Mouse (Mus musculus): ENCODE results near the gene Adprm. TPM values are rescaled to one million over a fixed set of nuclear protein-coding genes. Genes with fewer than 3 reads are reported as not detected.
"Not testable (repeated sequence)": the region's sequence is repeated elsewhere in the genome, so short reads cannot be mapped to it uniquely, and the experiment has no call there.

The Adprm gene
- total RNA-seq (2015; ENCODE audit: low replicate concordance) (9.6 and 13.2 TPM in 2 replicates), total RNA-seq (2017; ENCODE audit: low replicate concordance) (8.3 and 8.5 TPM in 2 replicates)

DNA sequence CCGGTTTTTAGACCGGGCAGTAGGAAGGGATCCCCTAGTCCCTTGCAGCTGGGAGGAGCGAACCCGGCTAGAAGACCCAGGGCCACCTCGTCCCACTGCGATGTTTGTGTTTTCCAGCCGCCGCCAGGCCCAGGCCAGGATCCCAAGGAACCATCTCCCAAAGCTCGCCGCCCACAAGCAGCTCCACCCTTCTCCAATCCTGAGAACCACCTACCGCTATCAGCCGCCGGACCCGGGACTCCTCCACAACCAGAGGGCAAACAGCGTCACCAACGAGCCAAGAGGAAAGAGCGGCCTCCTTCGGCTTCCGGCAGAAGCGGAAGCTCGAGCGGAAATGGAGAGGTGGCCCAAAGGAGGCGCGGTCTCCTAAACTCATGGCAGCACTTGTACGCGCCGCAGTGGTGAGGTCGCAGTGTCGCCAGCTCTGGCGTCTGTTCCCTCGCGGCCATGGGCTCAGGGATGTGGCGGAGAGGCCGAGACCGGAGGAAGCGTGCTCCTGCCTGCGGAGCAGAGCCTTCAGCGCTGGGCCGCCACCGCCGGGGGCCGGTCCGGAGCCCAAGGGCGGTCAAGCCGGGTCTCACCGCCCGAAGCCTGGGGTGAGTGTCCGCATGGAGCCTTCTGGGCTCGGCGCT is at the start of gene Adprm, which contains the start of gene Sco1:
Gene Adprm, minus strand, starts transcription at position 274 of the 632 bp plus-strand sequence.
Gene Sco1, plus strand, starts transcription at position 350 of the 632 bp plus-strand sequence.
- peak; percentile 99 for ATAC-seq (replicated peaks; ENCODE audit: low FRiP score, poor library complexity, severe bottlenecking)

DNA sequence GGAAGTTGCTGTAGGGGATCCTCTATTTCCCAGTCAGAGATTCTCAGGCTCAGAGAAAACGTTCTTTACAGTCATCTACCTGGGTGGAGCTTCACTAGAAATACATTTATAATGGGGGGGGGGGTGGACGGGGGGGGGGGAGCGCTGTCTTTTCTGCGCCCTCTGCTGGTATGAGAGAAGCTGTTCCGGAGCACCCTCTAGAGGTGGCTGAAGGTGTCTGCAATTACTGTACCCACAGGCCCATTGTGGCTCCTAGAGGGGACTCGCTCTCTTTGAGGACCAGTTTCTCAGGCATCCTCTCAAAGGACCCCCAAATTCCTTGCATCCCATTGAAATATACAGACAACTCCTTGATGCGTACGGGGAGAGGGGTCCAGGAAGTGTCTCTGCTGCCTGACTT is 49.3 kb upstream of the Adprm start:
- no peak for ATAC-seq (replicated peaks; ENCODE audit: low FRiP score, poor library complexity, severe bottlenecking)

DNA sequence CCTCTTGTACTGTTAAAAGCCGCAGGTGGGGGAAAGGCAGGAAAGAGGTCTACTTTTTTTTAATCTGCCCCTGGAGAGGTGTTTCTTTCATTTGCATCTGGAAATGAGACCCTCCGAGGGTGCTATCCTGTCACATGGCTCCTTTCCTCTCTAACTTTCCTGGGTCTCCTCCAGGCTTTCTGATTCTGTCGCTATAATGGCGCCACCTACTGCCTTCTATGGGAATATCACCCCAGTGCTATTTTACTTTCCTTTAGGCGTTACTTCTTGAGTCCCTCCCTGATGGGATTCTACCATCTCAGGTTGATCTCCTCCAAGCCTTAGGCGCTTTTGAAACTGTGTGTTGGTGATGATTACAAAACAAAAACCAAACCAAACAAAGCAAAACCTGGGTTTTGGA is 47.8 kb upstream of the Adprm start:
- ATAC-seq (replicated peaks; ENCODE audit: low FRiP score, poor library complexity, severe bottlenecking): peak; percentile 60; the same call in 1 of the 2 replicates

DNA sequence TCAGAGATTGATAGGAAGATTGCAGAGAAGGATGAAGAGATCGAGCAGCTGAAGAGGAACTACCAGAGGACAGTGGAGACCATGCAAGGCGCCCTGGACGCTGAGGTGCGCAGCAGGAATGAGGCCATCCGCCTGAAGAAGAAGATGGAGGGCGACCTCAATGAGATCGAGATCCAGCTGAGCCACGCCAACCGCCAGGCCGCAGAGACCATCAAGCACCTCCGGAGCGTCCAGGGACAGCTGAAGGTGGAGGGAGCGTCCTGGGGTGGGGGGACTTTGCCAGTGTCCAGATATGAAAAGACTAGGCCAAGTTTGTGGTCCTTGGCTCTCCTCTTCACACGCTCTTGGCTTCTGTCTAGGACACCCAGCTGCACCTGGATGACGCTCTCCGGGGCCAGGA is 46.8 kb upstream of the Adprm start:
- ATAC-seq (replicated peaks; ENCODE audit: low FRiP score, poor library complexity, severe bottlenecking): no peak

DNA sequence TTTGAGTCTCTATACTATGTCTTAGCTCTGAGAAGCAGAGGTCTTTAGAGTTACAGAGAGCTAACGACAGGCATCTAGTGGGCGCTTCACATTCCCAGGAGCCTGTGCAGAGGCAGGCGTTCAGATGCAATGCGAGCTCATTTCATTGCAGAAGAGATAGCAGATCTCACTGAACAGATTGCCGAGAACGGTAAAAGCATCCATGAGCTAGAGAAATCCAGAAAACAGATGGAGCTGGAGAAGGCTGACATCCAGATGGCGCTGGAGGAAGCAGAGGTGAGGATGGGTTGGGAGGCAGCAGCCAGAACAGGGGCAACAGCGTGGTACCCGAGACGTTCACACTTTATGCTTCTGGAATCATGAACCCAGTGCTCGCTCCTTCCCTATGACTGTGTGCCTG is 46.0 kb upstream of the Adprm start:
- no peak for ATAC-seq (replicated peaks; ENCODE audit: low FRiP score, poor library complexity, severe bottlenecking)

DNA sequence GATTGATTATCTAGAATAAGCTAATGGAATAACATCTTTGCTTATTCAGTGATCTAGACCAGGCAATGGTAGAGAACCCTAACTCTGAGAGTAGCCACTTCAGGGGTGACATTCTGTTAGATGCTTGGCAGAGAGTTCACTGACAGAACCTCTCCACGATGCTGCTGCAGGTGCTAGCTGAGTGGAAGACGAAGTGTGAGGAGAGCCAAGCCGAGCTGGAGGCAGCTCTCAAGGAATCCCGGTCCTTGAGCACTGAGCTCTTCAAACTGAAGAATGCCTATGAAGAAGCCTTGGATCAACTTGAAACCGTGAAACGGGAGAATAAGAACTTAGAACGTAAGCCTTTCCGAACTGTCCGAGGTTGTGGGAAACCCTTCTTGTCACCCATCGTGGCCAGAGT is 45.3 kb upstream of the Adprm start:
- ATAC-seq (replicated peaks; ENCODE audit: low FRiP score, poor library complexity, severe bottlenecking): no peak

DNA sequence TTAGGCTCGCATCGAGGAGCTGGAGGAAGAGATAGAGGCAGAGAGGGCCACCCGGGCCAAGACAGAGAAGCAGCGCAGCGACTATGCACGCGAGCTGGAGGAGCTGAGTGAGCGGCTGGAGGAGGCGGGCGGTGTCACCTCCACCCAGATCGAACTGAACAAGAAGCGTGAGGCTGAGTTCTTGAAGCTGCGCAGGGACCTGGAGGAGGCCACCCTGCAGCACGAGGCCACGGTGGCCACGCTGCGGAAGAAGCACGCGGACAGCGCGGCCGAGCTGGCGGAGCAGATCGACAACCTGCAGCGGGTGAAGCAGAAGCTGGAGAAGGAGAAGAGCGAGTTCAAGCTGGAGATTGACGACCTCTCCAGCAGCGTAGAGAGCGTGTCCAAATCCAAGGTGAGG is 42.1 kb upstream of the Adprm start:
- no peak for ATAC-seq (replicated peaks; ENCODE audit: low FRiP score, poor library complexity, severe bottlenecking)

DNA sequence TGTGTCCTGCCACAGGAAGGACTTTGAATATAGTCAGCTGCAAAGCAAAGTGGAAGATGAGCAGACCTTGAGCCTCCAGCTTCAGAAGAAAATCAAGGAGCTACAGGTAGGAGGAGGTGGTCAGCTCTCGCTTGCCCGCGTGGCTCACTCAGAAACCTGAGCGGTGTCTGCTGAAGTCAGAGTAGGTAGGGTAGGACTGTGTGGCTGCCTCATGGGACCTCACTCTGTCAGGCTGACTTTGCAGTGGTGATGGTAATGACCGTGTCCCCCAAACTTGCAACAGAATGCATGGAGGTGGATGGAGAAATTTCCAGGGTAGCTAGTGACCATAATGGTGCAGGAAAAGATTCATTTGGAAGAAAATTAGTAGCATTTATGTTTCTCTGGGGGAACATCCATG is 41.3 kb upstream of the Adprm start:
- no peak for ATAC-seq (replicated peaks; ENCODE audit: low FRiP score, poor library complexity, severe bottlenecking)

DNA sequence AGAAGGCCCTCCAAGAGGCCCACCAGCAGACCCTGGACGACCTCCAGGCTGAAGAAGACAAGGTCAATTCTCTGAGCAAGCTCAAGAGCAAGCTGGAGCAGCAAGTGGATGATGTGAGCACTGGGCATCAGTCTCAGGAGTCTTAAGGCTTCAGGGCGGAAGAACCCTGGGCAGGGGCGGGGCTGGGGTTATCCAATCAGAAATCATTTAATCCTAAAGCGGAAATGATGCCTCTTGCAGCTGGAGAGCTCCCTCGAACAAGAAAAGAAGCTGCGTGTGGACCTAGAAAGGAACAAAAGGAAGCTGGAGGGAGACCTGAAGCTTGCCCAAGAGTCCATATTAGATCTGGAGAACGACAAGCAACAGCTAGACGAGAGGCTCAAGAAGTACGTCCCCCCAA is 40.8 kb upstream of the Adprm start:
- ATAC-seq (replicated peaks; ENCODE audit: low FRiP score, poor library complexity, severe bottlenecking): no peak

DNA sequence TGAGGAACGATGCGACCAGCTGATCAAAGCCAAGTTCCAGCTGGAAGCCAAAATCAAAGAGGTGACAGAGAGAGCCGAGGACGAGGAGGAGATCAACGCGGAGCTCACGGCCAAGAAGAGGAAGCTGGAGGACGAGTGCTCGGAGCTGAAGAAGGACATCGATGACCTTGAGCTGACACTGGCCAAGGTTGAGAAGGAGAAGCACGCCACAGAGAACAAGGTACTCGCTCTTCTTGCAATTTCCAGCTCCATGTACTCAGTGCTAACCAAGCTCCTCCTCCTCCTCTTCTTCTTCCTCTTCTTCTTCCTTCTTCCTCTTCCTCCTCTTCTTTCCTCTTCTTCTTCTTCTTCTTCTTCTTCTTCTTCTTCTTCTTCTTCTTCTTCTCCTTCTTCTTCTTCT is 40.0 kb upstream of the Adprm start:
- ATAC-seq (replicated peaks; ENCODE audit: low FRiP score, poor library complexity, severe bottlenecking): not testable (repeated sequence)

DNA sequence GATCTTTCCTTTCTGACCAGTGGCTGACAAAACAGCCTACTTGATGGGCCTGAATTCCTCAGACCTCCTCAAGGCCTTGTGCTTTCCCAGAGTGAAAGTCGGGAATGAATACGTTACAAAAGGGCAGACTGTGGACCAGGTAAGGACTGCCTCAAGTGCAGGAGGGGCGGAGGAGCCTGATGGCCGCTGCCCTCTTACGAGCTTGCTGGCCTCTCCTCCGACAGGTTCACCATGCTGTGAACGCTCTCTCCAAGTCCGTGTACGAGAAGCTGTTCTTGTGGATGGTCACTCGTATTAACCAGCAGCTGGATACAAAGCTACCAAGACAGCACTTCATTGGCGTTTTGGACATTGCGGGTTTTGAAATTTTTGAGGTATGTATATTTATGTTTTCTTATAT is 34.8 kb upstream of the Adprm start:
- no peak for ATAC-seq (replicated peaks; ENCODE audit: low FRiP score, poor library complexity, severe bottlenecking)

DNA sequence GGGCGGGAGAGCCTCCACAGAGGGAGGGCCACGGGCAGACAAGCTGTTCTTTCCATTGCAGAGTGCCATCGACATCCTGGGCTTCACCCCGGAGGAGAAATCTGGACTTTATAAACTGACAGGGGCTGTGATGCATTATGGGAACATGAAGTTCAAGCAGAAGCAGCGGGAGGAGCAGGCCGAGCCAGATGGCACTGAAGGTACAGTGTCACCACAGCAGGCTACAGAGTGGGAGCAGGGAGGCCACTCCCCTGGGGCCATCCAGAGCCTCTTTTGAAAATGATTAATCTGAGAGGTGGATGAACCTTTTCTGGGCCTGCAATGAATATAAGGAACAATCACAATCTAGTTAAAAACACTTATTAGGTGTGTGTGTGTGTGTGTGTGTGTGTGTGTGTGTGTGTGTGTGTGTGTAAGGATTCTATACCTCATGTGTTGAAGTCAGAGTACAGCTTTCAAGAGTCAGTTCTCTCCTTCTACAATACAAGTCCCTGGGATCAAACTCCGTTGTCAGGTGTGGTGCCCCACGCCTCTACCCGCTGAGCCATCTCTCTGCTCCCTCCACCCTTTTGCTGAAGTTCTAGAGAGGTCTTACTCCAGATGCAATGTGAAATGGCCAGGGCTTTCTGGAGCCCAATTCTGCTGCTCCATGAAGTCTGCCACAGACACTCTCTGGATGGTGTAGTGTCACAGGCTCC is 34.2 kb upstream of the Adprm start:
- no peak for ATAC-seq (replicated peaks; ENCODE audit: low FRiP score, poor library complexity, severe bottlenecking)

DNA sequence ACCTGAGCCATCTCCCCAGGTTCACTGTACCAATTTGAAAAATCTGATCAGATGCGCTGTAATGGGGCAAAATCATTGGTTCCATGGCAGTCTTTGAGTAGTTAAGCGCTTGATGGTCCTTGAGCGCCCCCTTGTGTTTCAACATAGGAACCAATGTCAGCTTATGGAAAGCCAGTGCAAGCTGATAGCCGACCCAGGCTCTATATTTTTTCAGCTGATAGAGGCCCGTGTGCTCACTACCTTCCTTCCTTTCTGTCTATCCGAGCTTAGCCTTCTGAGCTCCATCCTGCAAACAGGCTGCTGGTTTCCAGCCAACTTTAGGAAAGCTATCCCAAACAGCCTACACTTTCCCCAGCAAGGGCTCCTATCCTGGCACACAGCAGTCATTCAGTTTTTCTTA is 33.1 kb upstream of the Adprm start:
- ATAC-seq (replicated peaks; ENCODE audit: low FRiP score, poor library complexity, severe bottlenecking): peak; percentile 70

DNA sequence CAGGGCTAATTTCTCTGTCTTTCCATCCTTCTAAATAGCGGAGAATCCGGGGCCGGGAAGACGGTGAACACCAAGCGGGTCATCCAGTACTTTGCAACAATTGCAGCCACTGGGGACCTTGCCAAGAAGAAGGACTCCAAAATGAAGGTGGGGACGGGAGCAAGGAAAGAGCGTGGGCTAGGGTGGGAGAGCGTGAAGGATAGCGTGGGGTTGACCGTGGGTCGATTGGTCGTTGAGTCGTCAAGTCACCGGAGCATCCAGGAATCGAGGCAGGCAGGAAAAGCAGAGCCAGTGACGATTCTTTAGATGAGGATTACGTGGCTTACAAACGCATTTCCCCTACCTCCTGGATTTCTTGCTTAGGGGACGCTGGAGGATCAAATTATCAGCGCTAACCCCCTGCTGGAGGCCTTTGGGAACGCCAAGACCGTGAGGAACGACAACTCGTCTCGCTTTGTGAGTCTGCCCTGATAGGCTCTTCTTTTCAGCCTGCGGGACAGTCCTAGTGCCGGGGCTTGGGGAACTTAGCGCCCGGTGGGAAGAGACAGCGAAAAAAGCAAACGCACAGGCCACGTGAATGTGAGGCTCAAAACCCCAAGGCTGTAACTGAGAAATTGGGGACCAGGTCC is 31.4 kb upstream of the Adprm start:
- ATAC-seq (replicated peaks; ENCODE audit: low FRiP score, poor library complexity, severe bottlenecking): no peak

DNA sequence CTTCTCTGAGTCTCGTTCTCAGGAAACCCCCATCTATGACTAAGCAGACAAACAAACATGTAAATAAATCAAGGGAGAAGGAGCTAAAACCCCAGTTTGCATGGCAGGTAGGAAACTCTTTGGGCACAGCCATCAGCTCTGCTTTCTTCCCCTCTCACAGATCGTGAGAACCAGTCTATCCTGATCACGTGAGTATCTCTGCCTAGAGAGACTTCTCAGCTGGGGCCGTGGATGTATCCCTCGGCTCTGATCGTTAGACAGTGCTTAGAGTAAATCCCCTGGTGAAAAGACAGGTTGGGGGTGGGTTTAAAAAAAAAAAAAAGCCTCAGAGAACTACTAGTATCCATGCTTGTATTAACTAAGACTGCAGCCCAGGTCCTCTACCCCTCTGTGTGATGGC is 30.8 kb upstream of the Adprm start:
- ATAC-seq (replicated peaks; ENCODE audit: low FRiP score, poor library complexity, severe bottlenecking): no peak

DNA sequence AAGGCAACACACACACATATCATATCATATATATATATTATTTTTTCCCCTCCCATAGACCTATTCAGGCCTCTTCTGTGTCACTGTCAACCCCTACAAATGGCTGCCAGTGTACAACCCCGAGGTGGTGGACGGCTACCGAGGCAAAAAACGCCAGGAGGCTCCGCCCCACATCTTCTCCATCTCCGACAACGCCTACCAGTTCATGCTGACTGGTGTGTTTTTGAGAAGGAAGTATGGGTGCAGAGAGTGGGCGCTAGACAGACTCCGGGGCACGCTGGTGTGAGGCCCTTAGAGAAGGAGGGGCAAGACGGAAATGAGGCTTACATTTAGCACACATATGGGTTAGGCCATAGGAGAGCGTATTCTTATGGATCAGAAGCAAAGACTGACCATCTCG is 30.4 kb upstream of the Adprm start:
- no peak for ATAC-seq (replicated peaks; ENCODE audit: low FRiP score, poor library complexity, severe bottlenecking)

DNA sequence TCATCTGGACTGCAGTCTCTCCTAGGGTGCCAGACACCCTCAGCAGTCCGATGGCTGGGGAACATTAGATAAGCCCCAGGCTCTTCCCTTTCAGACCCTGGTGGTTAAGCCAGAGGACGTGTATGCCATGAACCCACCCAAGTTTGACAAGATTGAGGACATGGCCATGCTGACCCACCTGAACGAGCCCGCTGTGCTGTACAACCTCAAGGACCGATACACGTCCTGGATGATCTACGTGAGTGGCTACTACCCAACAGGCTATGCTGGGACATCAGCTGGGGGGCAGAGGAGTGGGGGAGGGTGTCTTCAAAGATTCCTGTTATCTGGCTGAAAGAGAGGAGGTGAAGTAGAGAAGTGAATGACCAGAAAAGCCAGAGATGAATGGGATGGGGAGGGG is 29.8 kb upstream of the Adprm start:
- ATAC-seq (replicated peaks; ENCODE audit: low FRiP score, poor library complexity, severe bottlenecking): no peak

DNA sequence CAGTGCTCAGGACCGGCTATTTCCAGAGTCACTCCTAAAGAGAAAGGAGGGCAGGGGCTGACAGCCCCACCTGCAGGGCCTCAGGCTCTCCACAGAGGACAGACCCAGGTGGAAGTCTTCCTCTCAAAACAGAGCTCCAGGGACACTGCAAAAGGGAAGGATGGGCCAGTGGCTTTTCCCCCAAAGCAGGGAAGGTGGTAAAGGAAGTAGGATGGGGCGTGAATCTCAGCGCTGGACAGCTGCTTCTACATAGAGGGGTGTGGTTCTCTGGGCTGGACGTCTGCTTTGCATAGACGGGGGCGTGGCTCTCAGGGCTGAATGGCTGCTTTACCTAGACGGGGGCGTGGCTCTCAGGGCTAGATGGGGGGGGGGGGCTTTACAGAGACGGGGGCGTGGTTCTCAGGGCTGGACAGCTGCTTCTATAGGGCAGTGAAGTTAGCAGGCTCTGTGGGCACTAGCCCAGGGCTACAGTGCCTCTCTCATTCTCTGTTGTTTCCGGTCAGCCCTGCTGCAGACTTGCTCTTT is 28.8 kb upstream of the Adprm start:
- ATAC-seq (replicated peaks; ENCODE audit: low FRiP score, poor library complexity, severe bottlenecking): no peak

DNA sequence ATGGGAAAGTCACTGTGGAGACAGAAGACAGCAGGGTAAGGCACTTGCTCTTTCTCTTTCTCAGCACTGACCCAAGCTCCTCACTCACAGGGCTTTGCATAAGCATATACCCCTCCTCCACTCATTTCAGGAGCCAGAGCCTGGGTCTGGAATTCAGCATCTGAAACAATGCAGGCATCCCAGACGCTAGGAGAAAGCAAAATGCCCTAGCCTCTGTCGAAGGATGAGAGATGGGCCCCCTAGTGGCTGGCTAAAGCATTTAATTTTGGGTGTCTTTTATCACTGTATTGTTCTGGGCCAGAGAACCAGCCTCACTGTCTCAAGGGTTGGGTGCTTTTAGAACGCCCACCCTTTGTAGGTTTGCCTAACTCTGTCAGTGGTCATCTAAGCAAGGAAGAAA is 27.8 kb upstream of the Adprm start:
- ATAC-seq (replicated peaks; ENCODE audit: low FRiP score, poor library complexity, severe bottlenecking): peak; percentile 69; the same call in 1 of the 2 replicates

DNA sequence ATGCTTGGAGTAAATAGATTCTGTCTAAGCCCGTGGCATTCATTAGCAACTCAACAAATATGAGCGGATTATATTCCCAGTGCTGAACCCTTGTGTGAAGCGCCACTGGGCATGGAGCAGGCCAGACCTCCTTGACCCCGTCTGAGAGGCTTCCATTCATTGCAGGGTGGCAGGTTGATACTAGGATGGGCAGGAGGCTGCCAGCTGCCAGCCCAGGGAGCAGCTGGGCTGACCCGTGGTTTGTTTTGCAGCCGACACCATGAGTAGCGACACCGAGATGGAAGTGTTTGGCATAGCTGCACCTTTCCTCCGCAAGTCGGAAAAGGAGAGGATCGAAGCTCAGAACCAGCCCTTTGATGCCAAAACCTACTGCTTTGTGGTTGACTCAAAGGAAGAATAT is 27.3 kb upstream of the Adprm start:
- ATAC-seq (replicated peaks; ENCODE audit: low FRiP score, poor library complexity, severe bottlenecking): no peak

DNA sequence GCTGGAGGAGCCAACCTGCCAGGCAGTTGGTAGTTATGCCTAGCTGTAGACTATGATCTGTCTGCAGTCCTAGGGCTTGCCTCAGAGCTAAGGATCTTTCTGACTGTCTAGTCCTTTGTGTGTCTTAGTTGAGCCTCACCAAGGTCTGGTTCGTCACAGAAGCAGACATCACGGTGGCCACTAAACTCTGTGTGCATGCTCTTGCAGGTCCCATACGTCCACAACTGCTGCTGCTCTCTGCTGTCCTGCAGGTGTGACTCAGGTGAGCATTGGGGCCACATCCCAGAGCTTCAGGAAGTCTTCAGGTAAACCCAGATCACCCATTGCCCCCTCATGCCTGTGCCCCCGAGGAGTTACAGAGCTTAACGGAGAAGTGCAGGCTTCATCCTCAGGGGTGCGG is 26.5 kb upstream of the Adprm start:
- no peak for ATAC-seq (replicated peaks; ENCODE audit: low FRiP score, poor library complexity, severe bottlenecking)

Data from erythroblast, adult 5-6 weeks (primary cell).